Mouse (Mus musculus) right cerebral cortex, adult 18-20 months (tissue): Measurements from ENCODE around the gene Eif4g3.
"Not testable (repeated sequence)": the region's sequence is repeated elsewhere in the genome, so short reads cannot be mapped to it uniquely, and the experiment has no call there.

Experiments
- DNase-seq: peaks from one replicate; pipeline ENCODE4 v3.0.0; 2022; ENCODE audit warnings: mixed read lengths

Gene Eif4g3

DNA sequence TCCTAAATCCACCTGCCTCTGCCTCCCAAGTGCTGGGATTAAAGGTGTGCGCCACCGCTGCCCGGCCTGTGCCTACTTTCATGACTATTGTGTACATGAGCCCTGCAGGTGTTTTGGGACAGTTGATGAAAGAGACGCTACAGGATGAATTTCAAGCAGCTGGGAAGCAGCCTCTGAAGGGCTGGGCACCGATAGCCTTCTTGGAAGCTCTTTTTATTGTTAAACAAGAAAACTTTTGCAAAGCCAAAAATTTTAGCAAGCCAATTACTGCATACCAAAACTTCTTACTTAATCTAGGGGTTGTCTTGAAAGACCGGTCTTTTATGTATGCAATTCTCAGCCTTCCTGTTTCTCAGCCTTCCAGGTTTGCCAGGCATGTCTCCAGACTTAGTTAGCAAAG lies 36.3 kb downstream of the Eif4g3 start:
- DNase-seq, result no peak

DNA sequence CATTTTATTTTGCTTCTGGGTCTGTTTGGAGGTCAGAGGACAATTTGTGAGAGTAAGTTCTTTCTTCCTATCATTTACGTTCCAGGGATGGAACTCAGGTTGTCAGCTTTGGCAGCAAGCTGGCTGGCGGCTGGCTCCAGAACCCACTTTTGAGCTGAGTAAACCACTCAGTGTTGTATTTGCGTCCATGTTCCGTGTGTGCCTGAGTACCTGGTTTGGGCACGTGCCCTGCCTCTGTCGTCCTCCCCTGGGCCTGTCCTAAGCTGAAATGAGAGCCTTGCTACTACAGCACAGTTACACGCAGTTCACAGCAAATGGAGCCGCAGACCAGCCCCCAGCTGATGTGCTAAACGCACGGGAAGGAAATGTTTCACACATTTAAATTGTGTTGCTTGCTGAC lies 39.0 kb downstream of the Eif4g3 start:
- DNase-seq, result no peak

DNA sequence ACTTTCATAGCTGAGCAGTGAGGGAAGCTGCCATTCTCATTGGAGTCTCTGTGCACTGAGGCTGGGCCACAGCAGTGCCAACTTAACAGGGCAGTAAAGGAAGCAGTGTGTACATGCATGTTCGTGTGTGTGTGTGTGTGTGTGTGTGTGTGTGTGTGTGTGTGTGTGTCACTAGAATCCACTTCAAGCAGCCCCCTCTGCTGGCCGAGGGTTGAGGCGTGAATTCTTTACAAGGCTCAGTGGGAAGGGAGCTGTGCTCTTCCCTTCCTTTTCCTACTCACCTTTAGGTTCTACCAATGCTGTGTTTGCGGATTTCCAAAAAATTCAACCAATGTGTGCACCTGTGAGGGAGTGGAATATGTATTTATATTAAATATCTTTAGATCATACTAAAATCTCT lies 41.0 kb downstream of the Eif4g3 start:
- no peak for DNase-seq

DNA sequence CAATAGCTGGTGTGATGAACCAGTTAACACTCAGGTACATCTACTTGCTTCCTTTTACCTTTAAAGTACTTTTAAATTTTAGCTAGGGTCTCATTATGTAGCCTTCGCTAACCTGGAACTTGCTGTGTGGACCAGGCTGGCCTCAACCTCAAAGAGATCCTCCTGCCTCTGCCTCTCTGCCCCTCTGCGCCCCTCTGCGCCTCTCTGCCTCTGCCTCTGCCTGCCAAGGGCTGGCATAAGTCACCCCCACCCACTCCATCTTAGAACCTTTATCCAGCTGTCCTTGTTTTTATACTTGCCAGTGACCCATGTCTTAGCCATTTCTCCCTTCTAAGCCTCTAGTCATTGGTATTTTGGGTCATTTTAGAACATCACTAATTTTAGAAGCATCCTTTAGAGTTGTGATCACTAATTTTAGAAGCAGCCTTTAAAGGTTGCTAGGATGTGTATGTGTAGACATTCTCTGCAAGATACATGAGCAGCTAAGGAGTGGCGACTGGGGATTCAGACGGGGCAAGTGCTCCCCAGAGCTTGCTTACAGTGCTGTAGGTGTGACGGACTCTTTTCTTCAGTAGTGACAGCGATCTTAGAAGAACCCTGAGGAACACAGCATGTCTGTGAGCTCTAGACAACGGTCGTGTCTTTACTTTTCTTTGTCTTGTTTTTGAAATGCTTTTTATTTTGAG lies 42.8 kb downstream of the Eif4g3 start:
- no peak for DNase-seq

DNA sequence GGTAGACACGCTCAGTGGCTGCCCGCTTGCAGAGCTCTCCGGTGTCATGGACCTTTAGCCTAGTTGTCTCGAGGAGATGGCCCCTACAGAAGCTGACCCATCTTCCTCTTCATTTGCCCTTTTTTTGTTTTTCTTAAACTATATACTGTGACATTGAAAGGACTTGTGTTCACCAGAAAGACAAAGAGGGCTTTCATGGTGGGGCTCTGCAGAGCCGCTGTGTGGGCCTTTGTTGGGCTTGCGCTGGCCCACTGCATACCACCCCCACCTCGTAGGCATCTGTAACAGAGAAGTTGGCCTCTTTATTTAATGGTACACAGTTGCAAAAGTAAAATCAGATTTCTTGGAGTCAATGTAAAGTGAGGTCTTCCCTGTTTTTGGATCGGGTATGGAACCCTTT lies 44.3 kb downstream of the Eif4g3 start:
- DNase-seq, result no peak

DNA sequence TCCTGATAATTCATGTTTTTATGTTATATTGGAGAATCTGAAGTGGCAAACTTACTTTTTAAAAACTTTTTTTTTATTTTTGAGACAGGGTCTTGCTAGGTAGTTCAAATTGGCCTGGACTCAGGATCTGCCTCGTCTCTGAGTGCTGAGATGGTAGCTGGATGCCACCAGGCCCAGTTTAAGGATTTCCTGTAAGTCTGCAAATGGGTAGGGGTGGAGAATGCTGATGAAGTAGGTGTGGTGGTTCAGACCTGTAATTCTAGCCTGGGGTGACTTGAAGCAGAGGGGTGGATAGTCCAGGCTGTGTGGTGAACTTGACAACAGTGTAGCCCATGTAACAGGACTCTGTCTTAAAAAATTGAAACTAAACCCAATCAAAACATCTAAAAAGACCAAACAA lies 45.1 kb downstream of the Eif4g3 start:
- no peak for DNase-seq

DNA sequence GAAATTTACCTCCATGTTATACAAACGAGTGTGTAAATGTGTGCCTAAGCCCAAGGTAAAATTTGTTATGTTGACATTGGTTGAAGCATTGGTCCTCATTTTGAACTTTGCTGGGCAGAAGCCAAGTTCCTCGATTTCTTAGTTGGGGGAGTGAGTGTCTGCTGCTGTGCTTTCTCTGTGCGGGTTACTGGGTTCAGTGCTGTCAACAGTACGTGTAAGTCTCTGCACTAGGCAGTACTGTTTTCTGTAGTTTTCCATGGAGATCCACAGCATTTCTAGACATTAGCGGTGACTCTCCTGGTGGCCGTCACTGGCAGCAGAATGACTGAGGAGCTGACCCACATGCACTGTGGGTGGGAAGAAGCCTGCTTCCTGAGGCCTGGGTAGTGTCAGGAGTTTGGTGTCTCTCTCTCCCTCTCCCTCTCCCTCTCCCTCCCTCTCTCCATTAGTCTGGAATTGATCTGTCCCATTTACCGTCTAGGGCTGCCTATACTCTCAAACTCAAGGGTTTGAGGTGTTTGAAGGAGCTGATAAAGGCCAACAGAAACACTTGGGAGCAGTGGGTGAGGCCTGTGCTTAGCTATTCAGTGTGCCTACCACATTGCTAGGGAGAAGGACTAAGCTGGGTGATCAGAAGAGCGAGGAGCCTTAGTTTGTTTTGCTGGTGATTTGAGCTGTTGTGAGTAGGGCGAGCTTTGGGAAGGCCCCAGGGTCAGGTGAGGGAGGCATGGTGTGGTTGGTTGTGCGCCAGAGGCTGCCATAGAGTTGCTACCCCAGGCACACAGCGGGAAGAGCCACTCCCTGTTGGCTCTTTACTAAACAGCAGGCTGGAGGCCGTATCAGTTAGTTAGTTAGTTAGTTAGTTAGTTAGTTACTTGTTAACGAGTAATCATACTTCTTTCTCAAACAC lies 45.8 kb downstream of the Eif4g3 start:
- DNase-seq, result no peak

DNA sequence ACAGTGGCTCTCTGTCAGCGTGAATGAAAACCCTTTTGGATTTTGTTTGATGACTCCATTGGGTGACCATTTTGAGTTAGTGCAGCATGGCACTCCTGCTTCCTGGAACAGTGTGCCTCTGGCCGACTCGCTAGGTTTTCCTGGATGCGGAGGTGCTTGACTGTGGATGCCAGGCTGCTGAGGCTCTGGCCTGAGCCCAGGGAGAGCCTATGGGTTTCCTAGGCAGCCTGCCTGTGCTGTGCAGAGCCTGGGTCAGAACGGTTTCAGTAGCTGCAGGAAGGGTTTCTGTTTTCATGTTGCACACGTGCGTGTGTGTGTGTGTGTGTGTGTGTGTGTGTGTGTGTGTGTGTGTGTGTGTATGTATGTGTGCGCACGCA lies 46.4 kb downstream of the Eif4g3 start:
- peak; percentile 48 for DNase-seq

DNA sequence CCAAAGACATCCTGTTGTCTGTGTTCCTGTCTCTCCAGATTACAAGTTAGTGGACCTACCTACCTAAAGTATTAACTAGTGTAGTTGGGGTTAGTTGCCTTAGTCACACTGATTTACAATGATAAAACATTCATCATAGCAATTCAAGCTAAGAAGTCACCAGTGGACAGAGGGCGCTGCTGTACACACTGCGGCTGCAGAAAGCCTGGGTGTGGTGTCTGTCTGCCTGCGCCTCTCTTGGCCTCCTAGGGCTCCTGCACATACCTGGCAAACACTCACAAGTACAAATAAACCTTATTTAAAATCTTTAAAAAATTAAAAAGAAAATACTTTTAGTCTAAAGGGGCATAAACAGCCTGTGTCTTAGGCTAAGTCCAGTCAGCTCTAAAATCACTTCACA lies 47.8 kb downstream of the Eif4g3 start:
- DNase-seq, result no peak

DNA sequence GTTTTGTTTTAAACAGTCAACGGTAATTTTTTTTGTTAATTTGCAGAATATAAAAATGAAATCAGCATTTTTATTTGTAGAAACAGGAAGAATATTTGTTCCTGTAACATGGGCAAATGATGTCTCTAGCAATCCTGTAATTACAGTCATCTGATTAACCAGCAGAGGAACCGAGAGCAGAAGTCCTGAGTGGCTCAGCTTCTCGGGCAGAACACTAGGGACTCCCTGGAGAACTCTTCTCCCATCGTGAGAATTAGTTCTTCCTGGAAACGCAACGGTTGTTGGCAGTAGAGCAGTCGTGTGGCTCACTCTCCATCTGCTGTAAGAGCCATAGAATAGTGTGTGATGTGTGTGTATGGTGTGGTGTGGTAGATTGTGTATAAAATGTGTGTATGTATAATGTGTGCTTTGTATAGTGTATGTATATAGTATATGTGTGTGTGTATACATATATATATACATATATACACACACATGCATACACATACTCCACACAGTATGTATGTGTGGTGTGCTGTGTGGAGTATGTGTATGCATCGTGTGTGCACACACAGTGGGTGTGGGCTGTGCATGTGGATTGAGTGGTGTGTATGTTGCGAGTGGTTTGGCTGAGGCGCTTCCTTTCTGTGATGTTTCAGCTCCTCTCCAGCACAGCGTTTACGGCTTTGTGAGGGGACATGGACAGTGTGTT lies 48.9 kb downstream of the Eif4g3 start:
- no peak for DNase-seq

DNA sequence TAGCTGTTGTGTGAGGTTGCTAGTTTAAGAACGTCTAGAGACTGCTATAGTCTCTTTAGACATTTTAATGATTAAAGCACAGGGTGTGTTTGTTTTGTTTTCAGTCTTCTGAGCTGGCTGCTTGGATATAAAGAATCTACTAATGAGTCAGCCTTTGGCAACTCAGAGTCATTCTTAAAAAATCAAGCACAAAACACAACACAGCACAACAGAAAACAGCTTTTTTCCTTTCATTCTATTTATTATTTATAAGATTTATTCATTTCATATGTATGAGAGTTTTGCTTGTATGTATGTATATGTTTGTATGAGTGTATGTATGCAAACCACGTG lies 49.4 kb downstream of the Eif4g3 start:
- DNase-seq, result no peak

DNA sequence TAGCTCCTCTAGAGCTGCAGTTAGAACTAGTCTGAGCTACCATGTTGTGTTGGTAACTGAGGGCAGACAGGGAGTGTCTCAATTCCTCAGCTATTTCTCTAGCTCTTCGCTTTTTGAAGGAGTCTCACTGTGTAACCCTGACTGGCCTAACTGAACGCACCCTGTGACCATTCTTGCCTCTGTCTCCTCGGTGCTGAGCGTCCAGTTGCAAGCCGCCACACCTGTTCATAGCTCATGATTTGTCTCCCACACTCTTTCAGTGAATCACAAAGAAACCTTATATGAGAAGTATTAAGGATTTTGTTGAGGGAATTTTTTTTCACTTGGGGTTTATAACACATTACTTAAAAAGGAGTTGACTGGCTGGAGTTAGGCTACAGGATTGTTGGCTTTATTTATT lies 49.8 kb downstream of the Eif4g3 start:
- DNase-seq, result no peak

DNA sequence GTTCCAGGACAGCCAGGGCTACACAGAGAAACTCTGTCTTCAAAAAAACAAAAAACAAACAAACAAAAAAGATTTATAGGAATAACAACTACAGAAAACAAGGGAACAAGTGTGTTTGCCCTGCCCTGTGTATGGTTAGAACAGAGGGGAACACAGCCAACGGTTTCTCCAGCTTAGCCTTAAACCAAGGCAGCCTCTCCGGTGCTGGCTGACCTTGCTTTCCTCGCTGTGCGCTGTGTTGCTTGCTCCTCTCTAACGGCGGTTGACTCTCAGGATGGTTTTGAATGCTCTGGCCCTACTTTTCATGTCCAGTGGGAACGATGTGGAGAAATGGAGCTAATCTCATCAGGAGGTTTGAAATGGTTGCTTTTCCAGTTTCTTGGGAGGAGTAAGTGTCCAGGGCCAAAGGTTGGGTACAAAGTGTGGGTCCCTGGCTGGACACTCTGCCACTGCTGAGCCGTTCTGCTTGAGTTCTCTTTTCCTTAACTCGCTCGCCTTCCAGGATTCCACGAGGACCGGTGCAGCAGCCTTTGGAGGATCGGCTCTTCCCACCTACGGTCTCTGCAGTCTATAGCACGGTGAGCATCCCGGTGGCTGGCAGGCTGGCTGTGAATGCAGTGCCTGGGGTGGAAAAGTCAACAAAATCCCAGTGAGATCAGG lies 52.1 kb downstream of the Eif4g3 start:
- no peak for DNase-seq

DNA sequence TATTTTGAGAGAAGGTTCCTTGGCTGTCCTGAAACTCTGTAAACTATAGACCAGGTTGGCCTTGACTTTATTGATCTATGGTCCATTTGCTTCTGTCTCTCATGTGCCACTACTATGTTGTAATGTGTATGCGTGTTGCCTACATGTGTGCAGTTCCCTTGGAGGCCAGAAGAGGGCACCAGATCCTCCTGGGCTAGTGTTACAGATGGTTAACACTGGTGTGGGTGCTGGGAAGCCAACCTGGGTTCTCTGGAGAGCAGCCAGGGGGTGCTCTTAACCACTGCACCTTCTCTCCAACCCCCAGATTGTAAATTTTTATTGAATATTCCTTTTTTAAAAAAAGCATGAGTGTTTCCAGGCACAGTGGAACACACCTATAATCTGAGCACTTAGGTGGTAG lies 53.0 kb downstream of the Eif4g3 start:
- no peak for DNase-seq

DNA sequence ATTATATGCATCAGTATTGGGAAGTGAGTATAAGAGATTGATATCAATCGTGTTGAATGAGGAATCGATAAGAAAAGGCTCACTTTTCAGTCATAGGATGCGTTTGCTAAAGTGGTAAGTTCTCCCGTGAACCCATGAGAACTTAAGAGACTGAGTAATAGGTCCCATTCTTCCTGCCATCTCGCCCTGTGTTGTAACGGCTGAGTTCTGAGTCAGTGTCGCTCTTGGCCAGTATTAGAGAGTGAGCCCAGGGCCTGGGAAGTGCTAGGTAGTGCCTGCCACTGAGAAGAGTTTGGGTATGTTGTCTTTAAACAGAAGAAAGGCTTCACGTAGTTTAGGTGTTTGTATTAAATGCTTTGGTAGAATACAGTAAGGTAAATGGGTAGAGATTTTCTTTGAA lies 53.5 kb downstream of the Eif4g3 start:
- no peak for DNase-seq

DNA sequence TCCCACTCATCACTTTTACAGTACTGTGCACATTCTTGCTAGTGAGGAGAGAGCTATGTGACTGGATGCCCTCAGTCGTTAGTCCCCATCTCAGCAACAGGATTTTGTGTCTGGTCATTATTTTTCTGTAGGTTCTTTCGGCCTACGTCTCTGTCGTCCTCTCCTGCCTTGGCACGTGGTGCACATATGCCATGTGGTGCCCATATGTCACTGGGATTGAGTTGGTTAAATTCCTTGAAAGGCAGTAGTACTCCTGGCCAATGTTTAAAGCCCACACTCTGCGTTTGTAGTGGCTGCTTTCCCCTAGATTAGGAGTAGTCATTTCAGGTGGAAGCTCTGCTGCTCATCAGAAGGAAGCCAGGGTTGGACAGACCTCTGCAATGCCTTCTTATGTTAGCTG lies 56.7 kb downstream of the Eif4g3 start:
- no peak for DNase-seq

DNA sequence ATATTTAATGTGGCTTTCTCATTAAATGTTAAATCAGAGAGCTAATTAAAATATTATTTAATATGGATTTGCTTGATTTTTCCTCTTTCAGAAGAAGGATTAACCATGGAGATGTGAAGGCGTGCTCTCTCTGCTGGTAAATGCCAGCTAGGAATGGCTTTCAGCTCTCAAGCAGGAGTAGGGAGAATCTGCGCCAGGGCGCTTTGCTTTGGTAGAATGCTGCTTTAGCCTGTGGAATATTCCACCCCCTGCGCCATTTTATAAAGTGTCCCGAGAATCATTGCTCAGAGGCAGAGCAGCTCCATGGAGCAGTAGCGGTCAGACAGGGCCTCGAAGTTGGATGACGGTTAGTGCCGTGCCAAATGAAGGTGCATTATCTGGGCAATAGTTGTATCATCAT lies 58.7 kb downstream of the Eif4g3 start:
- DNase-seq, result no peak

DNA sequence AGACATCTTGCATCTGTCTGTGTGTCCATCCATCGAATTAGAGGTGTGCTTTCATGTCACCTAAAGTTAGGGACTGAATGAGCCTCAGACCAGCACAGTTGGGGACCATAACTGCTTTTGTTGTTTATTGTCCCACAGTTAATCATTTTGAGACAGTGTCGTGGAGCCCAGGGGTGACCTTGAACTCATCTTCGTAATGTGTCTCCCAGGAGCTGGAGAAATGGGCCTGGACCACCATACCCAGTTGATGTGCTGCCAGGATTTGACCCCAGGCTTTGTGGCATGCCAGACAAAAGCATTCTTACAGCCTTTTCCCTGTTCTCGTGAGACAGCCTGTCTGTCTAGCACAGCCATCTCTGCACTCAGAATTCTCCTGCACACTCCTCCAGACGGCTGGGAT lies 63.8 kb downstream of the Eif4g3 start:
- no peak for DNase-seq

DNA sequence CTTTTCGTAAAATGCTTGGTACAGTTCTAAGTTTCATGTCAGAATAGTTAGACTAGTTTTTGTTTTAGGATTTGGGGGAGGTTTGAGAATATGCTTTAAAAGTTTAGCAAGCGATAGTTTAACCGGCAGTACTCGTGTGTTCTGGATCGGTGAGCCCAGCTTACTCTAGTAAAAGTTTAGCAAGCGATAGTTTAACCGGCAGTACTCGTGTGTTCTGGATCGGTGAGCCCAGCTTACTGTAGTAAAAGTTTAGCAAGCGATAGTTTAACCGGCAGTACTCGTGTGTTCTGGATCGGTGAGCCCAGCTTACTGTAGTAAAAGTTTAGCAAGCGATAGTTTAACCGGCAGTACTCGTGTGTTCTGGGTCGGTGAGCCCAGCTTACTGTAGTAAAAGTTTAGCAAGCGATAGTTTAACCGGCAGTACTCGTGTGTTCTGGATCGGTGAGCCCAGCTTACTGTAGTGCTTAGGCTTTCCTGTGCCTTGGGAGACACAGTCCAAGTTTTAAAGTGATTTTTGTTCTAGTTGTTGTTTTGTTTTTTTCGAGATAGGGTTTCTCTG lies 64.5 kb downstream of the Eif4g3 start:
- DNase-seq, result not testable (repeated sequence)

DNA sequence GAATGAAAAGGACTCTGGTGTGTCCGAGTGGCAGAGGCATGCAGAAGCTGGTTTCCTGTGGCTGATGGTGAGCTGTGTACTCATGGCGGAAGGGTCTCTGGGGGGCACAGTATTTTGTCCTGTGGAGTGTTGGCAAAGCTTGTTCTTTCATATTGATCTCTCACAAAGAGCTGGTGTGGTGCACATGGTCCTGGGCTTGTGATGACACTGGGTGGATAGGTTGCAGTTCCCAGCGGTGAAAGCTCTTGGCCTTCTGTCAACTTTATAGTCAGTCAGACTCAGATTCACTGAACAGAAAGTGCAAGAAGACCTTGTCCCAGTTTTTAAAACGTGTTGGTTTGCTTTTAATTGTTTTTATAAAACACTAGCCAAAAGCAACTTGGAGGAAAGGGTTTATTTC lies 68.3 kb downstream of the Eif4g3 start:
- no peak for DNase-seq

DNA sequence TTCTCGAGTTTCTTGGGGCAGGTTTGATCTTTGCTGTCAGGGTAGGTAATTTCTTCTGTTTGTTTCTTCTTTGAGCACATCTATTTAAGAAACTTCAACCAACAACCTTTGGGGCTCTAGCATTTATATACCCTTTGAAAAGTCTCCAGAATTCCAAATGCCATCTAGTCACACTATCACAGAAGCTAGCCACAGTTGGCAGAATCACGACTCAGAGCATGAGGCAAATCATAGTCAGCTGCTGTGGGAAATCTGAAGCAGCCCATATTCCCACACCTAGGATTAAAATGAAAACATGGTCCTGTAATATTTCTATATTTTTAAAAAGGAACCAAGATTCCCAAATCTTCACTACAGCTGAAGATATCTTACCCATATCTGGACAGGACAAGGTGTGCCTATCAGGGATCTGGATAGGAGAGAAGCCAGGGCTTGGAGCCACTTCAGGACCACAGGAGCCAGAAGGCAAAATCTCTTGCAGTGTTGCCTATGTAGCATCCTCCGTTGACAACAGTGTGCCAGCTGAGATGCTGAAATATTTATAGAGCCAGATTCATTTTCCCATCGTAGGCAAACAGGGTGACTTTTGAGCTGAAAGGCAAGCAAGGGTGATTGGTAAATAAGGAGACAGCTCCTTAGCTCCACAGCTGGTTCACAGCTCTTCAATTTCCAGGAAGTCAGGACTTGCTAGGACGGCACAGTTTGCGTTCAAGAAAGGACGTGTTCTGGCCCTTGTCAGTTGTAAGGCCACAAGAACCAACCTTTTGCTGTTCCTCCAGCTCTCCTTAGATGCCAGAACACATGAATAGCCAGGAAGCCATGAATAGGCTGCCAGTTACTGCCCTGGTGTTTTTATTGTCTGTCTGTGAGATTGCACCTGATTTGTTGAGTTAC lies 70.8 kb downstream of the Eif4g3 start:
- peak; percentile 38 for DNase-seq
